Mouse (Mus musculus) spleen, adult 2 months (tissue): ENCODE results near the gene Slc3a2. TPM values are rescaled to one million over a fixed set of nuclear protein-coding genes. Genes with fewer than 3 reads are reported as not detected.

Source experiments
- DNase-seq, 2 experiments: peaks; one replicate each; pipeline versions ENCODE4 v3.0.0 to v3.0.0-alpha.2; 2012 to 2021; ENCODE audit warnings: low spot score in 2 of 2, low read depth in 1 of 2
- H3K27ac ChIP-seq: fragments of 200-500 bp; 2 replicates; pipeline ENCODE4 v1.5.1; 2012; ENCODE audit warnings: low read length, inconsistent platforms; ENCODE audit not compliant: insufficient read depth
- H3K27me3 ChIP-seq: fragments of 200-500 bp; 2 replicates; pipeline ENCODE4 v1.6.1; 2012; ENCODE audit warnings: mild to moderate bottlenecking, moderate library complexity, low read length, inconsistent platforms; ENCODE audit not compliant: control insufficient read depth, insufficient read depth
- H3K36me3 ChIP-seq: fragments of 200-500 bp; 2 replicates; pipeline ENCODE4 v1.6.1; 2012; ENCODE audit warnings: mild to moderate bottlenecking, low read length, inconsistent platforms; ENCODE audit not compliant: control insufficient read depth, insufficient read depth
- H3K4me1 ChIP-seq: fragments of 200-500 bp; 2 replicates; pipeline ENCODE4 v1.6.1; 2011; ENCODE audit warnings: inconsistent platforms; ENCODE audit not compliant: control insufficient read depth, insufficient read depth, insufficient read length
- H3K4me3 ChIP-seq: fragments of 200-500 bp; 2 replicates; pipeline ENCODE4 v1.5.1; 2011; ENCODE audit warnings: mild to moderate bottlenecking, inconsistent platforms; ENCODE audit not compliant: insufficient read depth, insufficient read length; ENCODE audit errors: extremely low read depth
- CTCF ChIP-seq: fragments of 200-500 bp; IDR thresholded peaks from 2 replicates; pipeline ENCODE4 v1.5.1; 2011; ENCODE audit warnings: mild to moderate bottlenecking, inconsistent platforms; ENCODE audit not compliant: insufficient read depth, insufficient read length, insufficient replicate concordance; ENCODE audit errors: extremely low read depth
- POLR2A ChIP-seq: fragments of 200-500 bp; IDR thresholded peaks from 2 replicates; pipeline ENCODE4 v1.6.1; 2011; ENCODE audit warnings: low read depth, low read length, inconsistent platforms
- WGBS: fragments of 180-500 bp; shearing (Covaris S2); methylation state at CpG from one replicate; pipeline ENCODE4 v1.1.7; 2018; 5-methylcytosine and 5-hydroxymethylcytosine counted together
- polyA plus RNA-seq: library from polyadenylated mRNA; depleted of rRNA; stranded (reverse); fragments of >200 nt; gene quantifications from 2 replicates; pipeline ENCODE4 v1.2.3, GENCODE M21; 2012

The Slc3a2 gene
- polyA plus RNA-seq, 1 experiment = 122 TPM

DNA sequence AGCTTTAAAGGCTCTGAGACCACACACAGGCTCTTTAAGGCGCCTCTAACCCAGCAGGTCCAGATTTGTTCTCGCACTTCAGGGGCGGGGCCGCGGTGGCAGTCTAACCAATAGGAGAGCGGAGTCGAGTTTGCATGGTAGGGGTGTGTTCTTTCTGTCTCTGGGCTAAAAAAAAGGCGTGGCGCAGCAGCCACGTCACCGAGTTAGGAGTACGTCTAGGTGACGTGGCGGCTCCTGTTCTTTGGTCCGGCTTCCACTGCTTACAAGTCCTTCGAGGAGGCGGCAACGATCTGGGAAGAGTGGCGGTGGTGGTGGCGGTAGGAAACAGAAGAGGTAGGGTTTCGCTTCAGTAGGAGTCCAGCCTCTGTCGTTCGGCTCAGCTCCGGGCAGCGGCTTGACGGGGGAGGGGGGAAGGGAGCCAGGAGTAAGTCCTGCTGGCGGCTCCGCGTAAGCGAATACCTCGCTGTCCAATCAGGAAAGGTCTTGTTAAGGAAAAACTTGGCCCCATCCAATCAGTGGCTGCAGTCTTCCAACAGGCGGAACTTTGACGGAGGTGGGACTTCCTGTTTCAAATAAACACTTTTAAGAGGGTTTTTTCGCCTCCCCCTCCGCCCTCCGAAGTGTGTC, 18.2 kb upstream of the Slc3a2 start, which contains the start of gene Stx5a:
TSS of gene Stx5a (plus strand) at position 171 of the 627 bp plus-strand sequence.
- H3K36me3 ChIP-seq = peaks cover 26% of the 10 kb centered on the region
- under 1% methylated on average over 36 of the region's 36 CpGs for WGBS
- no peak for TF ChIP-seq CTCF
- TF ChIP-seq POLR2A = no peak; the same call in none of the 2 replicates

DNA sequence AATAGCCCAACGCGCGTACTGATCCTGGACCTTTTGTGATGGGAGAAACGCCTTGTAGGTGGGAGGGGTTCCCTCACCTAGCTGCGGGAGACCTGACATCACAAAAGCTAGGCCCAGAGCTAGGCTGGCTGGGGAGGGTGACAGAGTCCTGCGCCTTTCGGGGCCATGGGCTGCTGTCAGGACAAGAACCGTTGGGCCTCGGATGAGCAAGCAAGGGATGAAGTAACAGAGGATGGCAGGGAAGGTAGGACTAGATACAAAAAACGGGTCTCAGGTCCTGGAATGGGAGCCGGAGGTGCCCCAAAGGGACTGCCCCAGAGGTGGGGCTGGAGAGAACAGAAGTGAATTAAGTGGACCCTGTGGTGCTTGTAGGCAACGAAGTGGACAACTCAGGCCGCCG, 17.4 kb upstream of the Slc3a2 start, which contains the start of gene 1700092M07Rik:
TSS of gene 1700092M07Rik (plus strand) at position 116 of the 400 bp plus-strand sequence.
- Histone ChIP-seq H3K36me3 (peaks cover 25% of the 10 kb centered on the region), H3K27ac (peak within 1 kb of the TSS; percentile 99), H3K4me1 (peaks cover 4% of the 10 kb centered on the region; the same call in 1 of the 2 replicates), H3K27me3 (no peaks in the 10 kb centered on the region), H3K4me3 (peak within 1 kb of the TSS; percentile 96)
- no peak for DNase-seq
- WGBS = 85% methylated on average over 14 of the region's 14 CpGs
- TF ChIP-seq CTCF = no peak
- no peak for TF ChIP-seq POLR2A

More for the DNA sequence above, 18.2 kb upstream of the Slc3a2 start, which contains the start of gene Stx5a:
- Histone ChIP-seq H3K4me1 (peaks cover 4% of the 10 kb centered on the region; the same call in 1 of the 2 replicates), H3K27ac (peak within 1 kb of the TSS; percentile 99), H3K27me3 (no peaks in the 10 kb centered on the region), H3K4me3 (peak within 1 kb of the TSS; percentile 96)
- DNase-seq = peak; percentile 93 to 97

DNA sequence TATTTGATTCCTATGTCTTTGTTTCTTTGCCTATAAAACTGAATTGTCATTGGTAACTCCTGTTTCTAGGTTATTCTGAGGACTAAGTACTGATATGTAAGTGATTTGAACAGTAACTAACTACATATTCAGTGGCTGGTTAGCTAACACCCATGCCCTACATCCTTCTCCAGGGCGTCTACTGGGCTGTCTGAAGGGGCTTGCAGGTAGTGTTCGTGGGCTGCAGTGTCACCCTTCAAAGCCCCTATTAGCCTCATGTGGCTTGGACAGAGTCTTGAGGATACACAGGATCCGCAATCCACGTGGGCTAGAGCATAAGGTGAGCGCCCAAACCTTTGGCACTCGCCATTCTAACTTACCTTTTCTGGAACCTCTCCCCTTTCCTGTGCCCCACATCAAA, 16.5 kb upstream of the Slc3a2 start:
- H3K27ac ChIP-seq = no peak overlapping the region
- H3K36me3 ChIP-seq = peaks cover 19% of the 10 kb centered on the region
- no peak overlapping the region for H3K4me3 ChIP-seq
- no peaks in the 10 kb centered on the region for H3K27me3 ChIP-seq
- no peak for TF ChIP-seq CTCF
- TF ChIP-seq POLR2A = no peak
- DNase-seq = no peak
- 94% methylated on average over 6 of the region's 6 CpGs for WGBS
- peaks cover 4% of the 10 kb centered on the region for H3K4me1 ChIP-seq

DNA sequence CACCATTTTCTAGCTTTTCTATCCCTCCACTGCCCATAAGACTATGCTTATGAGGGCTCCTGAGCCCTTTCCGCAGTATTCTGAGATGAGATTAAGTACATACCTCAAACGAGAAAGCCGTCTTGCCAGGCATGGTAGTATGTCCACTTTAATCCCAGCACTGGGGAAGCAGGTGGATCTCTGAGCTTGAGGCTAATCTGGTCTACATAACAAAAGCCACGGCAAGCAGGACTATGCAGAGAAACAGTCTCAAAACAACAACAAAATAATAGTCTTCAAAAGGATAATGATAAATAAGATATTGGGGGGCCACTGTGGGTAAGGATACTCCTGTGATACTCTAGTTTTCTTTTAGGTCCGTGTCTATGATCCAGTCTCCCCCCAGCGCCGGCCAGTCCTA, 15.7 kb upstream of the Slc3a2 start:
- WGBS = 91% methylated on average over 7 of the region's 7 CpGs
- Histone ChIP-seq H3K4me3 (no peak overlapping the region), H3K36me3 (peaks cover 19% of the 10 kb centered on the region), H3K27me3 (no peaks in the 10 kb centered on the region), H3K27ac (no peak overlapping the region), H3K4me1 (peaks cover 4% of the 10 kb centered on the region)
- TF ChIP-seq CTCF (no peak), POLR2A (no peak)
- DNase-seq = no peak

DNA sequence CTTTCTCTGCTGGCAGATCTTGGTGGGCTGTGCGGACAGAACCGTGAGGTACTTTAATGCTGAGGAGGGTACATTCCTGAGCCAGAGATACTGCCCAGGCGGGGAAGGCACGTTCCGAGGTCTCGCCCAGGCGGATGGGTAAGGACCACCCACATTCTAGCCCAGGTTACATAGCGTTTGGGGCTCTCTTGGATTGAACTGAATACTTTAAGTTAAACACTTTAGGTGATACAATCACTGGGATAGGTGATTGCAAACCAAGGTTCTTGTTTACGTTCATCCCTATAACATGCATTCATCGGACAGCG, 12.9 kb upstream of the Slc3a2 start:
- no peaks in the 10 kb centered on the region; the same call in none of the 2 replicates for H3K4me1 ChIP-seq
- H3K27ac ChIP-seq = peak overlapping the region; percentile 54; the same call in 1 of the 2 replicates
- H3K4me3 ChIP-seq = peak overlapping the region; percentile 93
- no peak for DNase-seq
- H3K27me3 ChIP-seq = peaks cover 1% of the 10 kb centered on the region; the same call in 1 of the 2 replicates
- TF ChIP-seq POLR2A (no peak), CTCF (no peak)
- H3K36me3 ChIP-seq = peaks cover 15% of the 10 kb centered on the region
- WGBS = 2% methylated on average over 11 of the region's 11 CpGs

DNA sequence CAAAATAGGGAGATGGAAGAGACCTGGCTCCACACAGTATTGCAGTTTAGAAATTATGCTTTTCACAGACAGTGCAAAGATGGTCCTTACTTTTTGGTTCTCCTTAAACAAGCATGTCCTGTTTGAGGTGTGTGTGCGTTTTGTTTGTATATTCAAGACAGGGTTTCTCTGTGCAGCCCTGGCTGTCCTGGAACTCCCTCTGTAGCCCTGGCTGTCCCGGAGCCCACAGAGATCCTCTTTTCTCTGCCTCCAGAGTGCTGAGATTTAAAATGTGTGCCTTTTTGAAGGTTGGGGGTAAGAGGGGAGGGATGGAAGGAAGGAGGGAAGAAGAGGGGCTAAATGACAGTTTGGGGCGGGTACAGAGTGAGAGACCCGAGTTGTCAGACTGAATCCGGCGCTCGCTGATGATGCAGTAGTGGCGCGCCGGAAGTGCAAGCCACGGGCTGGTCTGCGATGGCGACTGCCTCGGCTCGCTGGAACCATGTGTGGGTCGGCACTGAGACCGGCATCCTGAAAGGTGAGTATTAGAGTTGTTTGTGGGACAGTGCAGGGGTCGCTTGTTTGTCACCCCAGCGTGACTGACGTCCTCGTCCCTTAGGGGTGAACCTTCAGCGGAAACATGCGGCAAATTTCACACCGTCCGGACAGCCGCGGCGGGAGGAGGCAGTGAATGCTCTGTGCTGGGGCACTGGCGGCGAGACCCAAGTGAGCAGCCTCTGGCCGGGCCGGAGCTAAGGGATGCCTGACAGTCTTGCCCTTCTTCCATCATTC, 12.4 kb upstream of the Slc3a2 start, which contains the start of gene Wdr74:
TSS of gene Wdr74 (plus strand) at position 439 of the 771 bp plus-strand sequence.
- Histone ChIP-seq H3K36me3 (peaks cover 15% of the 10 kb centered on the region), H3K27me3 (peaks cover 1% of the 10 kb centered on the region; the same call in 1 of the 2 replicates), H3K4me1 (no peaks in the 10 kb centered on the region; the same call in 1 of the 2 replicates), H3K4me3 (peak within 1 kb of the TSS; percentile 93), H3K27ac (peak within 1 kb of the TSS; percentile 54)
- DNase-seq = peak; percentile 76 to 90
- under 1% methylated on average over 32 of the region's 32 CpGs for WGBS
- TF ChIP-seq POLR2A (peak; percentile 76), CTCF (no peak)
